Mouse (Mus musculus): Measurements from ENCODE around the gene Def8.

- TF ChIP-seq CTCF (IDR thresholded peaks at IDR 0.05; ENCODE audit: low read depth) (no peak), EP300 (IDR thresholded peaks at IDR 0.05; ENCODE audit: low read depth) (no peak)
Observed at GRCm38 (mm10) chr8:123510819-123511218, 87.5 kb downstream of the Def8 start.
